Mouse (Mus musculus): ENCODE measurements at regions not wholly inside any gene's neighbourhood (a gene's known extent, or its start where the extent isn't known, plus 50 kb on each side); places are given as distances from the start of the nearest gene placed in this dataset.

GRCm38 (mm10) chrX:9738904-9739303 lies 76.1 kb upstream of the Dynlt3 start:
- DNase-seq (ENCODE audit: low spot score in 2 of 2) = no peak
- intact Hi-C loops (cut with DNase I) = no loop called here

GRCm38 (mm10) chrX:9742518-9742917 lies 79.7 kb upstream of the Dynlt3 start:
- intact Hi-C loops (cut with DNase I) = no loop called here
- no peak for DNase-seq (ENCODE audit: low spot score in 2 of 2)

GRCm38 (mm10) chrX:9747305-9747938 lies 84.6 kb upstream of the Dynlt3 start:
- DNase-seq (ENCODE audit: low spot score in 2 of 2) = peak; percentile 5 to 13
- intact Hi-C loops (cut with DNase I) = no loop called here

GRCm38 (mm10) chrX:9752954-9753572 lies 90.3 kb upstream of the Dynlt3 start:
- no peak for DNase-seq (ENCODE audit: low spot score in 2 of 2)
- intact Hi-C loops (cut with DNase I) = no loop called here

- intact Hi-C loops (cut with DNase I) = no loop called here
- no peak for DNase-seq (ENCODE audit: low spot score in 2 of 2)
Measured at GRCm38 (mm10) chrX:9769540-9769939, 77.2 kb upstream of the Hypm start.

- no peak for DNase-seq (ENCODE audit: low spot score in 2 of 2)
- intact Hi-C loops (cut with DNase I) = no loop called here
Measured at GRCm38 (mm10) chrX:9777498-9777897, 69.2 kb upstream of the Hypm start.

- DNase-seq (ENCODE audit: low spot score in 2 of 2) = no peak
- intact Hi-C loops (cut with DNase I) = no loop called here
Measured at GRCm38 (mm10) chrX:9789542-9789941, 57.2 kb upstream of the Hypm start.

Measured in left cerebral cortex, postnatal 36 days (tissue).